ENCODE assay signal across 8 mouse cellular contexts in genomic region chr15:77366706-77367484, GRCm38 (mm10). TPM values are rescaled to one million over a fixed set of nuclear protein-coding genes. Genes with fewer than 3 reads are reported as not detected.
DNase-seq lines count a peak whose midpoint lies in the region; ATAC-seq and TF ChIP-seq lines count a peak whose summit lies in the region.

No protein-coding gene starts in this region.

- H3K9ac ChIP-seq in hindbrain, embryonic 16.5 days (ENCODE audit: low read depth, low read length): peak overlapping the region; percentile 61

- TF ChIP-seq CTCF in left cerebral cortex, adult 2 months (IDR thresholded peaks at IDR 0.05): peak; percentile 76

- H3K4me1 ChIP-seq in hindbrain, embryonic 16.5 days (ENCODE audit: control insufficient read depth, insufficient read depth, low read depth, low read length): peaks cover 30% of the 10 kb centered on the region

- ATAC-seq in hindbrain, embryonic 16.5 days: peak; percentile 58
- peak; percentile 59; the same call in 1 of the 2 replicates for ATAC-seq in megakaryocyte progenitor cell, adult 5-6 weeks (replicated peaks; ENCODE audit: poor library complexity)
- ATAC-seq in inflammation-experienced regulatory T-cells, adult 6 months: no peak

- peak overlapping the region; percentile 64 for H3K4me2 ChIP-seq in hindbrain, embryonic 16.5 days (ENCODE audit: low read length)

- peak; percentile 45 for DNase-seq in T-cell, adult 2 months (ENCODE audit: low spot score)
- DNase-seq in cerebellum, postnatal 25 days: peak; percentile 87 to 94
- DNase-seq in frontal cortex, postnatal 36 days (ENCODE audit: low spot score in 2 of 2): peak; percentile 84 to 87
- DNase-seq in left cerebral cortex, adult 2 months (ENCODE audit: extremely low spot score in 1 of 2, low spot score in 2 of 2): peak; percentile 75 to 82
- DNase-seq in right cerebral cortex, postnatal 25 days: peak; percentile 79

- H3K4me3 ChIP-seq in hindbrain, embryonic 16.5 days (ENCODE audit: low read length): peak overlapping the region; percentile 37
- peak overlapping the region; percentile 30 for H3K4me3 ChIP-seq in left cerebral cortex, adult 2 months

- H3K27ac ChIP-seq in hindbrain, embryonic 16.5 days (ENCODE audit: low read depth, low read length): peak overlapping the region; percentile 88
- peak overlapping the region; percentile 98 for H3K27ac ChIP-seq in left cerebral cortex, adult 2 months

- under 1% methylated on average over 26 of the region's 26 CpGs for WGBS in hindbrain, embryonic 16.5 days

- no peaks in the 10 kb centered on the region for H3K9me3 ChIP-seq in hindbrain, embryonic 16.5 days (ENCODE audit: control insufficient read depth, low read length)

- H3K27me3 ChIP-seq in hindbrain, embryonic 16.5 days (replicated peaks; ENCODE audit: control insufficient read depth, insufficient read depth, low read length): no peaks in the 10 kb centered on the region

- intact Hi-C loops in left cerebral cortex, adult 2 months (cut with DNase I): loop anchor here (1.0 to 5.0 kb wide), 5 partner anchors 122 to 385 kb away; no protein-coding TSS in a partner anchor

- H3K36me3 ChIP-seq in hindbrain, embryonic 16.5 days (ENCODE audit: control insufficient read depth, insufficient read depth, low read length): no peaks in the 10 kb centered on the region

RNA-seq across cellular contexts. Expression of gene Apol7a, which starts 32.0 kb away (rescaled TPM):
- not detected in 2 replicates for polyA plus RNA-seq in hindbrain, embryonic 16.5 days (2015; fragmentation: Nextera tagmentation; extraction: Ambion mirVana)
- total RNA-seq in left cerebral cortex, adult 2 months (2021): under 1 TPM; 0.30 to 0.32 TPM
- total RNA-seq in megakaryocyte progenitor cell, adult 5-6 weeks (2015): not detected in 2 replicates
- not detected in 2 replicates for total RNA-seq in megakaryocyte progenitor cell, adult 5-6 weeks (2017)
- polyA plus RNA-seq in inflammation-experienced regulatory T-cells, adult 6 months (2017; shearing (Covaris generic)): not detected

RNA-seq across cellular contexts. Expression of gene Apol9a, which starts 44.0 kb away (rescaled TPM):
- 0.24 and 0.46 TPM in 2 replicates for polyA plus RNA-seq in hindbrain, embryonic 16.5 days (2015; fragmentation: Nextera tagmentation; extraction: Ambion mirVana)
- not detected for total RNA-seq in left cerebral cortex, adult 2 months (2021)
- not detected in 2 replicates for total RNA-seq in megakaryocyte progenitor cell, adult 5-6 weeks (2015)
- not detected in 2 replicates for total RNA-seq in megakaryocyte progenitor cell, adult 5-6 weeks (2017)
- polyA plus RNA-seq in inflammation-experienced regulatory T-cells, adult 6 months (2017; shearing (Covaris generic)): 10 to 100 TPM in 1 of 3 experiments, 1 to 10 TPM in 1, under 1 TPM in 1; 0.49 to 10.2 (median 6.8) TPM
